Mouse (Mus musculus): ENCODE results near the gene Meis2. TPM values are rescaled to one million over a fixed set of nuclear protein-coding genes. Genes with fewer than 3 reads are reported as not detected.

Gene Meis2
- polyA plus RNA-seq, 1 experiment from 2014 or later, result 1.4 TPM

GRCm38 (mm10) chr2:115938926-115939563 is 126.6 kb downstream of the Meis2 start:
- Histone ChIP-seq H3K9me3 (replicated peaks) (no peaks in the 10 kb centered on the region), H3K4me3 (replicated peaks) (no peak overlapping the region), H3K36me3 (replicated peaks) (no peaks in the 10 kb centered on the region), H3K4me1 (replicated peaks) (no peaks in the 10 kb centered on the region), H3K9ac (no peak overlapping the region), H3K27ac (replicated peaks) (no peak overlapping the region), H3K27me3 (no peaks in the 10 kb centered on the region), H3K4me2 (no peak overlapping the region)
- 61% methylated on average over 8 of the region's 8 CpGs for WGBS (ENCODE audit: insufficient replicate concordance)
- ATAC-seq (ENCODE audit: insufficient read depth), result no peak

GRCm38 (mm10) chr2:115938296-115938695 is 127.3 kb downstream of the Meis2 start:
- H3K4me3 ChIP-seq (replicated peaks), result no peak overlapping the region
- H3K36me3 ChIP-seq (replicated peaks), result no peaks in the 10 kb centered on the region
- WGBS (ENCODE audit: insufficient replicate concordance), result 65% methylated on average over 3 of the region's 3 CpGs
- H3K27ac ChIP-seq (replicated peaks), result no peak overlapping the region
- no peak overlapping the region for H3K4me2 ChIP-seq
- no peak for ATAC-seq (ENCODE audit: insufficient read depth)
- no peak overlapping the region for H3K9ac ChIP-seq
- H3K27me3 ChIP-seq, result no peaks in the 10 kb centered on the region
- H3K9me3 ChIP-seq (replicated peaks), result no peaks in the 10 kb centered on the region
- H3K4me1 ChIP-seq (replicated peaks), result no peaks in the 10 kb centered on the region

- Histone ChIP-seq H3K9me3 (replicated peaks) (no peaks in the 10 kb centered on the region), H3K4me1 (replicated peaks) (no peaks in the 10 kb centered on the region), H3K36me3 (replicated peaks) (no peaks in the 10 kb centered on the region), H3K4me2 (no peak overlapping the region), H3K27ac (replicated peaks) (no peak overlapping the region), H3K27me3 (no peaks in the 10 kb centered on the region), H3K9ac (no peak overlapping the region), H3K4me3 (replicated peaks) (no peak overlapping the region)
- no peak for ATAC-seq (ENCODE audit: insufficient read depth)
- 65% methylated on average over 1 of the region's 1 CpGs for WGBS (ENCODE audit: insufficient replicate concordance)
Measured at GRCm38 (mm10) chr2:115937896-115938295, 127.7 kb downstream of the Meis2 start.

GRCm38 (mm10) chr2:115936786-115937185 is 128.9 kb downstream of the Meis2 start:
- no peak for ATAC-seq (ENCODE audit: insufficient read depth)
- no peak overlapping the region for H3K4me2 ChIP-seq
- H3K36me3 ChIP-seq (replicated peaks), result no peaks in the 10 kb centered on the region

GRCm38 (mm10) chr2:115934299-115934698 is 131.3 kb downstream of the Meis2 start:
- Histone ChIP-seq H3K27me3 (no peaks in the 10 kb centered on the region), H3K36me3 (replicated peaks) (no peaks in the 10 kb centered on the region), H3K9me3 (replicated peaks) (no peaks in the 10 kb centered on the region), H3K4me1 (replicated peaks) (no peaks in the 10 kb centered on the region), H3K27ac (replicated peaks) (no peak overlapping the region), H3K4me2 (no peak overlapping the region), H3K9ac (no peak overlapping the region), H3K4me3 (replicated peaks) (no peak overlapping the region)
- WGBS (ENCODE audit: insufficient replicate concordance), result 50% methylated on average over 2 of the region's 2 CpGs
- ATAC-seq (ENCODE audit: insufficient read depth), result no peak

More at GRCm38 (mm10) chr2:115936786-115937185, 128.9 kb downstream of the Meis2 start:
- no peak overlapping the region for H3K4me3 ChIP-seq (replicated peaks)
- no peaks in the 10 kb centered on the region for H3K9me3 ChIP-seq (replicated peaks)
- H3K27me3 ChIP-seq, result no peaks in the 10 kb centered on the region
- no peak overlapping the region for H3K27ac ChIP-seq (replicated peaks)
- H3K9ac ChIP-seq, result no peak overlapping the region
- WGBS (ENCODE audit: insufficient replicate concordance), result 67% methylated on average over 9 of the region's 9 CpGs
- no peaks in the 10 kb centered on the region for H3K4me1 ChIP-seq (replicated peaks)

GRCm38 (mm10) chr2:115933259-115933658 is 132.4 kb downstream of the Meis2 start:
- no peak overlapping the region for H3K4me2 ChIP-seq
- H3K9ac ChIP-seq, result no peak overlapping the region
- H3K4me1 ChIP-seq (replicated peaks), result no peaks in the 10 kb centered on the region
- ATAC-seq (ENCODE audit: insufficient read depth), result peak; percentile 42; the same call in 1 of the 2 replicates
- H3K4me3 ChIP-seq (replicated peaks), result no peak overlapping the region
- H3K27me3 ChIP-seq, result no peaks in the 10 kb centered on the region
- H3K9me3 ChIP-seq (replicated peaks), result no peaks in the 10 kb centered on the region
- H3K27ac ChIP-seq (replicated peaks), result no peak overlapping the region
- 7% methylated on average over 2 of the region's 2 CpGs for WGBS (ENCODE audit: insufficient replicate concordance)
- no peaks in the 10 kb centered on the region for H3K36me3 ChIP-seq (replicated peaks)

- ATAC-seq (ENCODE audit: insufficient read depth), result no peak
Measured at GRCm38 (mm10) chr2:115925744-115926143, 139.9 kb downstream of the Meis2 start.

GRCm38 (mm10) chr2:115924472-115924871 is 141.2 kb downstream of the Meis2 start:
- Histone ChIP-seq H3K36me3 (replicated peaks) (no peaks in the 10 kb centered on the region), H3K9me3 (replicated peaks) (no peaks in the 10 kb centered on the region), H3K27ac (replicated peaks) (no peak overlapping the region), H3K4me2 (no peak overlapping the region), H3K9ac (no peak overlapping the region), H3K27me3 (no peaks in the 10 kb centered on the region), H3K4me3 (replicated peaks) (no peak overlapping the region), H3K4me1 (replicated peaks) (no peaks in the 10 kb centered on the region)
- WGBS (ENCODE audit: insufficient replicate concordance), result 61% methylated on average over 6 of the region's 6 CpGs
- ATAC-seq (ENCODE audit: insufficient read depth), result no peak

More at GRCm38 (mm10) chr2:115925744-115926143, 139.9 kb downstream of the Meis2 start:
- Histone ChIP-seq H3K27ac (replicated peaks) (no peak overlapping the region), H3K36me3 (replicated peaks) (no peaks in the 10 kb centered on the region), H3K9ac (no peak overlapping the region), H3K4me1 (replicated peaks) (no peaks in the 10 kb centered on the region), H3K27me3 (no peaks in the 10 kb centered on the region), H3K4me2 (no peak overlapping the region), H3K9me3 (replicated peaks) (no peaks in the 10 kb centered on the region), H3K4me3 (replicated peaks) (no peak overlapping the region)
- 56% methylated on average over 3 of the region's 3 CpGs for WGBS (ENCODE audit: insufficient replicate concordance)

GRCm38 (mm10) chr2:115923247-115923646 is 142.4 kb downstream of the Meis2 start:
- Histone ChIP-seq H3K4me3 (replicated peaks) (no peak overlapping the region), H3K4me2 (no peak overlapping the region), H3K9me3 (replicated peaks) (no peaks in the 10 kb centered on the region), H3K4me1 (replicated peaks) (no peaks in the 10 kb centered on the region), H3K9ac (no peak overlapping the region), H3K36me3 (replicated peaks) (no peaks in the 10 kb centered on the region), H3K27me3 (no peaks in the 10 kb centered on the region), H3K27ac (replicated peaks) (no peak overlapping the region)
- ATAC-seq (ENCODE audit: insufficient read depth), result no peak
- WGBS (ENCODE audit: insufficient replicate concordance), result 38% methylated on average over 6 of the region's 6 CpGs

- H3K4me3 ChIP-seq (replicated peaks), result no peak overlapping the region
- WGBS (ENCODE audit: insufficient replicate concordance), result 49% methylated on average over 9 of the region's 9 CpGs
- no peak overlapping the region for H3K27ac ChIP-seq (replicated peaks)
- H3K9me3 ChIP-seq (replicated peaks), result no peaks in the 10 kb centered on the region
- no peak overlapping the region for H3K9ac ChIP-seq
- no peak overlapping the region for H3K4me2 ChIP-seq
- no peak for ATAC-seq (ENCODE audit: insufficient read depth)
- no peaks in the 10 kb centered on the region for H3K27me3 ChIP-seq
- H3K4me1 ChIP-seq (replicated peaks), result no peaks in the 10 kb centered on the region
- H3K36me3 ChIP-seq (replicated peaks), result no peaks in the 10 kb centered on the region
Measured at GRCm38 (mm10) chr2:115921687-115922086, 144.0 kb downstream of the Meis2 start.

- Histone ChIP-seq H3K9me3 (replicated peaks) (no peaks in the 10 kb centered on the region), H3K9ac (no peak overlapping the region), H3K4me1 (replicated peaks) (0 out of 2 replicates have a peak, but pooled peaks cover under 1% of the 10 kb centered on the region), H3K27ac (replicated peaks) (no peak overlapping the region), H3K4me3 (replicated peaks) (no peak overlapping the region), H3K27me3 (no peaks in the 10 kb centered on the region), H3K36me3 (replicated peaks) (no peaks in the 10 kb centered on the region), H3K4me2 (no peak overlapping the region)
- ATAC-seq (ENCODE audit: insufficient read depth), result no peak
- 52% methylated on average over 5 of the region's 5 CpGs for WGBS (ENCODE audit: insufficient replicate concordance)
Measured at GRCm38 (mm10) chr2:115920336-115920951, 145.2 kb downstream of the Meis2 start.
